Mouse (Mus musculus) natural killer cell, adult 2 months (primary cell): Measurements from ENCODE around the gene Zfpl1.
"Not testable (repeated sequence)": the region's sequence is repeated elsewhere in the genome, so short reads cannot be mapped to it uniquely, and the experiment has no call there.

Experiments
- DNase-seq, 2 experiments: peaks; one replicate each; pipeline ENCODE4 v3.0.0; 2022; ENCODE audit warnings: low spot score in 2 of 2

Zfpl1 gene

GRCm38 (mm10) chr19:6058966-6059365 lies 25.8 kb downstream of the Zfpl1 start:
- DNase-seq, result no peak

DNA sequence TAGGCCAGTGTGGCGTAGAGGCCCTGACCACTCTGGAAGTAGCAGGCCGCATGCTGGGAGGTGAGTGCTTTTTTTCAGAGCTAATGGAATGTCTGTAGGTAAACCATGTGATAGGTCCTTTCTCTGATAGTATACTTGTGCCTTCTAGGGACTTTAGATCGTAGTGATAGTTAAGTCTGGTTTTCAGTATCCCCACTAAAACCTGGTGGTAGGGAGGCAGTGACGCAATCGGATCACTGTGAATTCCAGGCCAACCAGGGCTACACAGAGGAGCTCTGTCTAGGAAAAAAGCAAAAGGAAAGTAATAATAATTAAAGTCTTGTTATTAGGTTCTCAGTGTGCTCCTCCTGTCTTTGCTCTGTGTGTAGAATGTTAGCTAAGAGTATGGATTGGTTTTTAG lies 26.2 kb downstream of the Zfpl1 start:
- no peak for DNase-seq

- DNase-seq, result peak; percentile 98 to 99
These were observed 27.3 kb downstream of the Zfpl1 start, which contains the start of the genes Mrpl49 and Fau for GRCm38 (mm10) chr19:6057313-6058096. Mrpl49 (minus strand) TSS chr19:6057785. Fau (plus strand) TSS chr19:6057844.

GRCm38 (mm10) chr19:6056696-6057095 lies 28.1 kb downstream of the Zfpl1 start:
- no peak for DNase-seq

DNA sequence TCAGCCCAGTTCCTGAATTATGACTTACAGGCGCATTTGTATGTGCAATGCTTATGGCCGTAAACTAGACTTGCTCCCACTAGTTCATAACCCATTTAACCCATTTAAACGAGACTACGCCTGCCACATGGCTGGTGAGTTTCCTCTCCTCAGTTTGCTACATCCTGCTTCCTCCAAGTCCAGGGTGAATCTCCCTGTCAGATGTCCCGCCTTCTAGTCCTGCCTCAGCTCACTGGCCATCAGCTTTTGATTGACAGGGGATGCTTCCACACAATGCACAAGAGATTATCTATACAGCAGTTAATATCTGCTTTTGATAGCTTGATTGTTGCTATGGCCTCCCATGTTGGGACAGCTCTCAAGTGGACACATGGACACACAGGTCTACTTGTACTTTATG lies 30.5 kb downstream of the Zfpl1 start:
- DNase-seq, result no peak

DNA sequence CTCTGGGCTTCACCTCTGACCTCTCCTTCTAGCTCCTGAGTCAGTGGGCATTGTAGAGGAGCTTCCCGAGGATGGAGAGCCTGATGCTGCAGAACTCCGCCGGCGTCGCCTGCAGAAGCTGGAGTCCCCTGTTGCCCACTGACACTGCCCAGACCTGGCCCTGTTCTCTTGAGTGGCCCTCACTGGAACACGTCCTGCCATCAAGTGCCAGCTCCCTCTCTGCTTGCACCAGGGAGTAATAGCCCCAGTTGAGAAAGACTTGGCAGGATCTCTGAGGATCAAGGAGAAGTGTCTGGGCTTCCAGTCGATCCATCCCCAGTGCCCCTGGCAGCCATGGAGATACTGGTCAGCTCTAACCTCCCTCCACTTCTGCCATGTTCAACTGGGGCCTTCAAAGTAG lies 32.2 kb downstream of the Zfpl1 start:
- DNase-seq, result no peak

DNA sequence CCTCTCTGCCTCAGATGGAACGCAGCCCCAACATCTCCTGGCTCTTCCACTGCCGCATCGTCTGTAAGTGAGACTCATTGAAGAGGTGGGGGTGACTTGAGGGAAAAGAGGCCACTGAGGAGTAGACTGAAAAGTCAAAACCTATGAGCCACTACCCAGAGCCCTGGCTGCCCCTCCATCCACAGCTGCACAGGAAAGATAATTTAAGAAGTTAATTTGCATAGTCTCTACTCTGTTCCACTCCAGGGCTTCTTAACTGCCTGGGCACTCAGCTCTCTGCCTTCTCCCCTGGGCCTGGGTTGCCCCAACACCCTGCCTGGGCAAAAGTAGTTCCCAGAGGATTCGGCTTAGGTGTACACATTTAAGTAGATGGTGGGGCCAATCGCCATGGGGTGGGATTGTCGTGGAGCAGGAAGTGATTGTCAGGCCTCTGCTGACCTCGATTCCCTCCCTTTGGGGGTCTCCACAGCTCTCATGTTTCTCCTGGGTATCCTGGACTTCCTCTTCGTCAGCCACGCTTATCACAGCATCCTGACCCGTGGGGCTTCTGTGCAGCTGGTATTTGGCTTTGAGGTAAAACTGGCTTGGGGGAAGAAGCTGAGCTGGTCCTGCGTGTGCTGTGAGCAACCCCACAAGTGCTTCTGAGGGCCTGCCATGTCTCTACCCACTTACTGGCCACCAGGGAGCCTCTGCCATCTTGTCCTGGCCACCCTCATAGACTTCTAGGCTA lies 35.9 kb downstream of the Zfpl1 start:
- DNase-seq, result peak in 1 of 2 experiments; percentile 52

- DNase-seq, result no peak
These were observed 36.9 kb downstream of the Zfpl1 start for GRCm38 (mm10) chr19:6047899-6048166.

DNA sequence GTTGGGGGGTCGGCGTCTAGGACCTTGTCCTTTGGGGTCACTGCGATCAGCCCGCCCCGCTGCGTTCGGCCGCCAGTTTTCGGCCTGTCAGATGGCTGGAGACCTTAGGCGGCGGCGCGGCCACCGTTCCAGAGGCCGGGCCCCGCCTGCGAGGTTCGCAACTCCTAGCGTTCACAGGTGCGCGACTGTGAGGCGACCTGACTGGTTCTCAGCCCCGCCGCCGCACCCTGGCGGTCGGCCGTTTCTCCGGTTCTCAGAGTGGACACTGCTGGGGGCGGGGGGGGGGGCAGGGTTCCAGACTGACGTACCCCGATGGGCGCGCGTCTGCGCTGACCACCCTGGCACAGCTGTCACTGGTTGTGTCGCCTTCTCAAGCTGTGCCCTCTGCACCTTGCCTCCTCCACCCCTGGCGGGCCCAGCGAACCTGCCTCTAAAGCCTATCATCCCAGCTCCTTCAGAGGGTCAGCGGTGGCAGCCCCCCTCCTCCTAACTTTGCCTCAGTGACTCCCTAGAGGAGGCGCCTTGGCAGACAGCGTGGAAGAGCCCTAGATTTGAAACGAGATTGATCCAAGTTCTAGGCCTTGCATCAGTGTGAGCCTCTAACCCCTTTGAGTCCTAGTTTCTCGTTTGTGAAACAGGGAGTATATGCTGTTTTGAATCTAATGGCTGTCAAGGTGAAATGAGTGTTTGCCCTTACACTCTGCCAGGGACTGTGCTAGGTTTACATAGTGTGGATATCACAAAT lies 37.4 kb downstream of the Zfpl1 start:
- no peak for DNase-seq

DNA sequence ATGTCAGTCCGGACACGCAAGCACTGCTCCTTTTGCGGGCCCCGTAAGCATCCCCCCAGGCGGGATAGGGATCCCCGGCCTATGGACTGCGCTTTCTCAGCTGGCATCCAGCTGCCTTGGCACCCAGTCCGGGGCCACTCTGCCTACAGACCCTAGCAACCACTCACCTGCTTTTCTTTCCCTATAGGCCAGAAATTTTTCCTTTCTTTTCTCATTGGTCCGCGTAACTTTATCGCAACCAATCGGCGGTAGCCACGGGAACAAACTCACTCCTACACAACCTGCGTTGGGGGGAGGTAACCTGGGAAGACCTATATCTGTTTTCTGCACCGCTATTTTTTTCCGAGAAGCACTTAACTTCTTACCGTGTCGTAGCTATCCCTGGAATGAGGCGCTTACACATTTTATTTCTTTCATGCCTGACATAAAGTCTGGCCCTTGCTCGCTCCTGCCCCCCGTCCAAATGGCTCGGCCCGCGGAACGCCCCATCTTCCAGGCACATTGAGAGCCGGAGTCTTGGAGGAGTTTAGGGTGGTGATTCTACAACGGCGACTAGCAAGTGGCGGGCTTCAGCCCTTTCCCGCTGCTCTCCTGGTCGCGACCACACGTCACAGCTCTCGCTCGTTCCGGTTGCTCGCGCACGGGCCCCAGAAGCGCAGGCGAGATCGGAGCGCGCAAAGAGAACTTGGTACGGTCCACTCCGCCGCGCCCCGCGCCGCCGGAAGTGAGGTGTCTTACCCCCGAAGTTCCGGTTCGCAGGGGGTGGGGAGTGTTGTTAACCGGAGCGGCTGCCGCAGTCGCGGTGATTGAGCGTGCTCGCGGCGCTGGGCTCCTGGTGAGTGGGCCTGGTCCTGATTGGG lies 38.2 kb downstream of the Zfpl1 start, which contains the start of gene Syvn1:
TSS of gene Syvn1 (plus strand) at position 283 of the 860 bp plus-strand sequence.
- peak; percentile 90 to 91 for DNase-seq

DNA sequence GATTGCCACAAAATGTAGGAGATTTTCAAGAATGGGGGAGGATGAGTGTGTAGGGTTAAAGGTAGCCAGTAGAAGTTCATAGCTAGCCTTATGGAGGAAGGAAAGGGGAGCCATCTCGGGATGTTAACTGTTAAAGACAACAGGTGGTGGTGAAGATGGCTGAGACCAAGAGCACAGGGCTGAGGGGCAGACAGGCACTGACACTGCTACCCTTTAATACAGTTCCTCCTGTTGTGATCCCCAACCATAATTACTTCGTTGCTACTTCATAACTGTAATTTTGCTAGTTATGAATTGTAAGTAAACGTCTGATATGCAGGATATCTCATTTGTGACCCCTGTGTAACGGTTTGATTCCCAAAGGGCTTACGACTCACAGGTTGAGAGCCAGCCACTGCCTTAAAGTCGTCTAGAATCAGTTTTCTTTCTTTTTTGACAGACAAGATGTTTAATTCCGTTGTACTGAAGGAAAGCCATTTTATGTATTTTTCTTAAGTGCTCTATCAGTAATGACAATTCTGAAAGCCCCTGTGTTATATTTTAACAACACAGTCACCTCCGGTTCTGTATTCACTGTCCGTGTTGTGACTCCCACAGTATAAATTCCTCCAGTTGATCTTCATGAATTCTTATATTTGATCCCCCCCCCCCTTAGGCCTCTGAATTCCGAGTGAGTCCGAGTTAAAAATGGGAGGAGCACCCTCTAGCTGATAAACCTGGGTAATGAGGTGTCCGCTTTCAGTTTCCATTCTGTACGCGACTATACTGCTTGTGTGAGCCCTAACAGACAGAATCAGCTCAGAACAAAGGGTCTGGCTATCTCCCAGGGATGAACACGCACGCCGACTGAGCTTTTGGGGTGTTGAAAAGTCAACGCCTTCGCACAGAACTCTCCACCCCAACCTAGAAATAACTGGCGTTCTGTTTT lies 39.1 kb downstream of the Zfpl1 start:
- DNase-seq, result peak; percentile 58 to 60

- not testable (repeated sequence) for DNase-seq
These were observed 40.7 kb downstream of the Zfpl1 start for GRCm38 (mm10) chr19:6044102-6044501.

- no peak for DNase-seq
These were observed 42.5 kb downstream of the Zfpl1 start for GRCm38 (mm10) chr19:6042293-6042692.

- DNase-seq, result no peak
These were observed 44.8 kb downstream of the Zfpl1 start for GRCm38 (mm10) chr19:6040002-6040401.

- DNase-seq, result no peak
These were observed 46.4 kb downstream of the Zfpl1 start for GRCm38 (mm10) chr19:6038326-6038725.

DNA sequence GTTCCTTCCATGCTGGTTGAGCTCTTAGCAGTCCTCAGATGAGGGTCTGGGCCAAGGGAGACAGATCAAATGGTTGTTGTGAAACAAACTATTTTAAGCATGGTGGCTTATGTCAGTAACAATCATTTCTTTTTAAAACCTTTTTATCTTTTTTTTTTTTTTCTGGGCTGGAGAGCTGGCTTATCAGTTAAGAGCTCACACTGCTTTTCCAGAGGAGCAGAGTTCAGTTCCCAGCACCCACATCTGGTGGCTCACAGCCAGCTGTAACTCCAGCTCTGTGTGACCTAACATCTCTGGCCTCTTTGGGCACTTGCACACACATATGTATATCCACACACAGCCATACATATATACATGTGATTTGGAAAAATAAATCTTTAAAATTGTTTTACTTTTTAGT lies 47.1 kb downstream of the Zfpl1 start:
- DNase-seq, result no peak

- DNase-seq, result no peak
These were observed 48.7 kb downstream of the Zfpl1 start for GRCm38 (mm10) chr19:6035966-6036585.
